Mouse (Mus musculus): ENCODE results near the gene AC109138.7. TPM values are rescaled to one million over a fixed set of nuclear protein-coding genes. Genes with fewer than 3 reads are reported as not detected.
A peak's percentile ranks its signal among the peaks of the same experiment; 100 is the strongest.

The AC109138.7 gene
- polyA plus RNA-seq, 1 experiment from 2014 or later: not detected

- no peaks in the 10 kb centered on the region for H3K9me3 ChIP-seq (ENCODE audit: control insufficient read depth, low read length)
- 0 out of 2 replicates have a peak, but pooled peaks cover 6% of the 10 kb centered on the region for H3K4me1 ChIP-seq (ENCODE audit: control insufficient read depth, insufficient read depth, low read length)
- no peak overlapping the region for H3K4me3 ChIP-seq (ENCODE audit: low read depth, low read length)
- H3K9ac ChIP-seq (ENCODE audit: low read length): no peak overlapping the region
- peaks cover 25% of the 10 kb centered on the region for H3K27me3 ChIP-seq (ENCODE audit: control insufficient read depth, insufficient read depth, low read length)
- no peak overlapping the region for H3K4me2 ChIP-seq (ENCODE audit: low read depth, severe bottlenecking)
- no peak overlapping the region for H3K27ac ChIP-seq (replicated peaks; ENCODE audit: low read depth, low read length)
- no peaks in the 10 kb centered on the region for H3K36me3 ChIP-seq (ENCODE audit: control insufficient read depth, insufficient read depth, low read length)
- no peak for ATAC-seq (ENCODE audit: insufficient number of reproducible peaks, low FRiP score, low TSS enrichment, low read depth)
- WGBS: 89% methylated on average over 11 of the region's 11 CpGs
- no peak for DNase-seq (ENCODE audit: low spot score)
Measured at GRCm38 (mm10) chr19:4270972-4271371, 56.8 kb downstream of the AC109138.7 start.

DNA sequence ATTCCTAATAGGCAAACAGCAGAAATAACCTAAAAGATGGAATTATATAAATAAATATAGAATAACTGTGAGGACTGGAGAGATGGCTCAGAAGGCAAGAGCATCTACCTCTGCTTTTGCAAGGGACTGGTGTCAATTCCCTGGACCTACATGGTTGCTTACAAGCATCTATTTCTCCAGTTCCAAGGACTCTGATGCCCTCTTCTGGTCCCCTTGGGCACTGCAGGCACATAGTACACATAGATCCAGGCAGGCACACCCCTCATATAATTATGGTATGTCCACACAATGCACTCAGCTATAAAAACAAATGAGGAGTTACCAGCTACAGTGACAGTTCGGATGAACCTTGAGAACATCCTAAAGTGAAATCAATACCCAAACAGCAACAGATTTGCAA, 65.3 kb downstream of the AC109138.7 start:
- DNase-seq (ENCODE audit: low spot score) (peak; percentile 43), ATAC-seq (ENCODE audit: insufficient number of reproducible peaks, low FRiP score, low TSS enrichment, low read depth) (no peak)
- H3K4me2 ChIP-seq (ENCODE audit: low read depth, severe bottlenecking): no peak overlapping the region
- 93% methylated on average over 1 of the region's 1 CpGs for WGBS
- H3K27me3 ChIP-seq (ENCODE audit: control insufficient read depth, insufficient read depth, low read length): no peaks in the 10 kb centered on the region
- H3K4me1 ChIP-seq (ENCODE audit: control insufficient read depth, insufficient read depth, low read length): no peaks in the 10 kb centered on the region; the same call in 1 of the 2 replicates
- H3K9ac ChIP-seq (ENCODE audit: low read length): no peak overlapping the region
- no peak overlapping the region for H3K4me3 ChIP-seq (ENCODE audit: low read depth, low read length)
- H3K27ac ChIP-seq (replicated peaks; ENCODE audit: low read depth, low read length): no peak overlapping the region
- H3K36me3 ChIP-seq (ENCODE audit: control insufficient read depth, insufficient read depth, low read length): no peaks in the 10 kb centered on the region
- no peaks in the 10 kb centered on the region for H3K9me3 ChIP-seq (ENCODE audit: control insufficient read depth, low read length)

DNA sequence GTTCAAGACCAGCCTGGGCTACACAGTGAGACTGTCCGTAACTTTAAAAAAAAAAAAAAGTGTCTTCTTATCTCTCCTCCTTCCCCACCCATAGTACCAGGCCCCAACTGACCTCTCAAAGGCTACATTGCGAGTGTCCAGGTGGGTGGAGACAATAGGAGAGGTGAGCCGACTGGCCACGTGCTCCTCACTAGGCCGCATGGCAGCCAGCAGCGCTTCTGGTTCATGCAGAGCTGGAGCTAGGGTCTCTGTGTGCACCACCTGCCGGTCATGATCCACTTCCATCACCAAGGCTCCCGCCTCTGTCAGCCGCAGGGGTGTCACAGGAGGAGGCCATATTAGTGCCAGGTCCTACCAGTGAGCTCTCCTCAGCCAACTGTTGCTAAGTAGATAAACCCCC, 66.3 kb downstream of the AC109138.7 start:
- Histone ChIP-seq H3K9me3 (ENCODE audit: control insufficient read depth, low read length) (no peaks in the 10 kb centered on the region), H3K27me3 (ENCODE audit: control insufficient read depth, insufficient read depth, low read length) (no peaks in the 10 kb centered on the region), H3K4me1 (ENCODE audit: control insufficient read depth, insufficient read depth, low read length) (no peaks in the 10 kb centered on the region; the same call in 1 of the 2 replicates), H3K9ac (ENCODE audit: low read length) (no peak overlapping the region), H3K27ac (replicated peaks; ENCODE audit: low read depth, low read length) (no peak overlapping the region), H3K4me2 (ENCODE audit: low read depth, severe bottlenecking) (no peak overlapping the region), H3K4me3 (ENCODE audit: low read depth, low read length) (no peak overlapping the region), H3K36me3 (ENCODE audit: control insufficient read depth, insufficient read depth, low read length) (no peaks in the 10 kb centered on the region)
- ATAC-seq (ENCODE audit: insufficient number of reproducible peaks, low FRiP score, low TSS enrichment, low read depth) (no peak), DNase-seq (ENCODE audit: low spot score) (no peak)
- WGBS: 96% methylated on average over 9 of the region's 9 CpGs

Small RNAs within 50 kb of the gene (microRNA-seq; reads per million reads assigned to microRNA genes)
- not detected for gene Gm26115
- not detected for gene Mir6985

Other genes starting within 250 kb of the AC109138.7 start
- gene Aldh3b2, start 242.0 kb upstream of the AC109138.7 start, polyA plus RNA-seq (2014; fragmentation: Nextera tagmentation; extraction: Ambion mirVana): 2.6 TPM in 2 replicates
- gene Acy3, start 227.8 kb upstream of the AC109138.7 start, polyA plus RNA-seq (2014; fragmentation: Nextera tagmentation; extraction: Ambion mirVana): 3.3 and 4.3 TPM in 2 replicates
- gene Tbx10, start 221.6 kb upstream of the AC109138.7 start, polyA plus RNA-seq (2014; fragmentation: Nextera tagmentation; extraction: Ambion mirVana): 0.08 TPM in 1 of 2 replicates, not detected in the other
- 29.7 and 32.6 TPM in 2 replicates for gene Nudt8, start 213.8 kb upstream of the AC109138.7 start, polyA plus RNA-seq (2014; fragmentation: Nextera tagmentation; extraction: Ambion mirVana)
- gene Gm49405, start 213.7 kb upstream of the AC109138.7 start, polyA plus RNA-seq (2014; fragmentation: Nextera tagmentation; extraction: Ambion mirVana): 2.5 TPM in 2 replicates
- 4.1 TPM in 2 replicates for gene Doc2g, start 211.0 kb upstream of the AC109138.7 start, polyA plus RNA-seq (2014; fragmentation: Nextera tagmentation; extraction: Ambion mirVana)
- gene Ndufv1, start 201.6 kb upstream of the AC109138.7 start, polyA plus RNA-seq (2014; fragmentation: Nextera tagmentation; extraction: Ambion mirVana): 198 and 208 TPM in 2 replicates
- 437 and 462 TPM in 2 replicates for gene Gstp1, start 176.4 kb upstream of the AC109138.7 start, polyA plus RNA-seq (2014; fragmentation: Nextera tagmentation; extraction: Ambion mirVana)
- 1.1 TPM in 2 replicates for gene Gstp2, start 168.3 kb upstream of the AC109138.7 start, polyA plus RNA-seq (2014; fragmentation: Nextera tagmentation; extraction: Ambion mirVana)
- 0.23 TPM in 1 of 2 replicates, not detected in the other for gene Gstp3, start 154.8 kb upstream of the AC109138.7 start, polyA plus RNA-seq (2014; fragmentation: Nextera tagmentation; extraction: Ambion mirVana)
- not detected in 2 replicates for gene Cabp2, start 132.8 kb upstream of the AC109138.7 start, polyA plus RNA-seq (2014; fragmentation: Nextera tagmentation; extraction: Ambion mirVana)
- 77.5 and 81.6 TPM in 2 replicates for gene Cdk2ap2, start 117.2 kb upstream of the AC109138.7 start, polyA plus RNA-seq (2014; fragmentation: Nextera tagmentation; extraction: Ambion mirVana)
- 4.8 and 5.8 TPM in 2 replicates for gene Pitpnm1, start 114.4 kb upstream of the AC109138.7 start, polyA plus RNA-seq (2014; fragmentation: Nextera tagmentation; extraction: Ambion mirVana)
- gene Aip, start 88.5 kb upstream of the AC109138.7 start, polyA plus RNA-seq (2014; fragmentation: Nextera tagmentation; extraction: Ambion mirVana): 91.2 and 93.7 TPM in 2 replicates
- gene Gpr152, start 74.6 kb upstream of the AC109138.7 start, polyA plus RNA-seq (2014; fragmentation: Nextera tagmentation; extraction: Ambion mirVana): not detected in 2 replicates
- gene Cabp4, start 70.3 kb upstream of the AC109138.7 start, polyA plus RNA-seq (2014; fragmentation: Nextera tagmentation; extraction: Ambion mirVana): not detected in 2 replicates
- 116 and 124 TPM in 2 replicates for gene Coro1b, start 65.7 kb upstream of the AC109138.7 start, polyA plus RNA-seq (2014; fragmentation: Nextera tagmentation; extraction: Ambion mirVana)
- gene Ptprcap, start 60.8 kb upstream of the AC109138.7 start, polyA plus RNA-seq (2014; fragmentation: Nextera tagmentation; extraction: Ambion mirVana): 1.1 and 1.5 TPM in 2 replicates
- gene Rps6kb2, start 51.0 kb upstream of the AC109138.7 start, polyA plus RNA-seq (2014; fragmentation: Nextera tagmentation; extraction: Ambion mirVana): 44.7 and 48.9 TPM in 2 replicates
- 2.1 TPM in 2 replicates for gene Carns1, start 38.9 kb upstream of the AC109138.7 start, polyA plus RNA-seq (2014; fragmentation: Nextera tagmentation; extraction: Ambion mirVana)
- 0.89 and 1.2 TPM in 2 replicates for gene Tbc1d10c, start 23.1 kb upstream of the AC109138.7 start, polyA plus RNA-seq (2014; fragmentation: Nextera tagmentation; extraction: Ambion mirVana)
- 952 and 995 TPM in 2 replicates for gene Ppp1ca, start 22.3 kb upstream of the AC109138.7 start, polyA plus RNA-seq (2014; fragmentation: Nextera tagmentation; extraction: Ambion mirVana)
- 52.5 and 54.9 TPM in 2 replicates for gene Rad9a, start 12.7 kb upstream of the AC109138.7 start, polyA plus RNA-seq (2014; fragmentation: Nextera tagmentation; extraction: Ambion mirVana)
- gene Clcf1, start 119 bp upstream of the AC109138.7 start, polyA plus RNA-seq (2014; fragmentation: Nextera tagmentation; extraction: Ambion mirVana): 5.0 and 7.4 TPM in 2 replicates
- 11.5 and 12.6 TPM in 2 replicates for gene Pold4, start 17.5 kb downstream of the AC109138.7 start, polyA plus RNA-seq (2014; fragmentation: Nextera tagmentation; extraction: Ambion mirVana)
- gene Ssh3, start 54.8 kb downstream of the AC109138.7 start, polyA plus RNA-seq (2014; fragmentation: Nextera tagmentation; extraction: Ambion mirVana): 4.2 and 4.4 TPM in 2 replicates
- gene Ankrd13d, start 68.8 kb downstream of the AC109138.7 start, polyA plus RNA-seq (2014; fragmentation: Nextera tagmentation; extraction: Ambion mirVana): 5.6 and 7.5 TPM in 2 replicates
- gene Grk2, start 91.9 kb downstream of the AC109138.7 start, polyA plus RNA-seq (2014; fragmentation: Nextera tagmentation; extraction: Ambion mirVana): 15.4 and 16.6 TPM in 2 replicates
- gene Kdm2a, start 183.9 kb downstream of the AC109138.7 start, polyA plus RNA-seq (2014; fragmentation: Nextera tagmentation; extraction: Ambion mirVana): 61.0 and 69.3 TPM in 2 replicates
- 37.3 and 39.0 TPM in 2 replicates for gene Rhod, start 225.1 kb downstream of the AC109138.7 start, polyA plus RNA-seq (2014; fragmentation: Nextera tagmentation; extraction: Ambion mirVana)

Data from limb, embryonic 11.5 days (tissue).